Mouse (Mus musculus) neural tube, embryonic 10.5 days (tissue): ENCODE results near the gene Olfr550.
"Not testable (repeated sequence)": the region's sequence is repeated elsewhere in the genome, so short reads cannot be mapped to it uniquely, and the experiment has no call there.

Source experiments
- DNase-seq: peaks from one replicate; pipeline ENCODE4 v3.0.0-alpha.2; 2017; ENCODE audit warnings: low spot score; ENCODE audit errors: extremely low spot score

Olfr550 gene

GRCm38 (mm10) chr7:102571142-102571541 lies at the start of gene Olfr550:
TSS of gene Olfr550 (plus strand) at chr7:102571442.
- no peak for DNase-seq

DNA sequence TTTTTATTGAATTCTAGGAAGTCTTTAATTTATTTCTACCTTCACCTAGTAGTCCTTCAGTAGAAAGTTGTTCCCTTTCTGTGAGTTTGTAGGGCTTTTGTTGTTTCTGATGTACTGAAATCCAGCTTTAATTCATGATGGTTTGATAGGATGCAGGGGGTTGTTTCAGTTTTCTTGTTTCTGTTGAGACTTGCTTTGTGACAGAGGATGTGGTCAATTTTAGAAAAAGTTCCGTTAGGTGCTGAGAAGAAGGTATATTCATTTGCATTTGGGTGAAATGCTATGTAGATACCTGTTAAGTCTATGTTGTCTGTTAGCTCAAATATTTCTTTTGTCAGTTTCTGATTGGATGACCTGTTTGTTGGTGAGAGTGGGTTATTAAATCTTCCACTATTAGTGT lies 42.2 kb upstream of the Olfr550 start:
- DNase-seq = no peak

- no peak for DNase-seq
Measured at GRCm38 (mm10) chr7:102534449-102534848, 36.8 kb upstream of the Olfr550 start, which contains the start of gene Olfr547. TSS of gene Olfr547 (plus strand) at chr7:102534749.

DNA sequence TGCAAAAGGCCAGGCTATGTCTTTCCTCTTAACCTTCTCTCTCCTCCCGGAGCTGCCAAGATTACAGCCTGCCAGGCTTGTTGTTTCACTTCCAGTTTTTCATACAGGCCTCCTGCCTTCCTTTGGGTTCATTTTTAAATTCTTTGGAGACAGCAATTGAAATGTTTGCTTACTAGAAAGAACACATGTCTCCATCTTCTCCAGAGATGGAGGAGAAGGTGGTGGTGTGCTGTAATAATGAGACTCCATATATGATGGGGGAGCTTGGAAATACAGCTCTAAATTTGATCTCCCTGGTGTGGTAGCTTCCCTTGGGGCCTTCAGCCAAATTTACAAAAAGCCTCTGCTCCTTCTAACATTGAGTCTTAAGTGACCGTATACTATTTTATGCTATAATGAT lies 30.6 kb upstream of the Olfr550 start, which contains the start of gene Olfr548-ps1:
TSS of gene Olfr548-ps1 (plus strand) at position 301 of the 400 bp plus-strand sequence.
- no peak for DNase-seq

DNA sequence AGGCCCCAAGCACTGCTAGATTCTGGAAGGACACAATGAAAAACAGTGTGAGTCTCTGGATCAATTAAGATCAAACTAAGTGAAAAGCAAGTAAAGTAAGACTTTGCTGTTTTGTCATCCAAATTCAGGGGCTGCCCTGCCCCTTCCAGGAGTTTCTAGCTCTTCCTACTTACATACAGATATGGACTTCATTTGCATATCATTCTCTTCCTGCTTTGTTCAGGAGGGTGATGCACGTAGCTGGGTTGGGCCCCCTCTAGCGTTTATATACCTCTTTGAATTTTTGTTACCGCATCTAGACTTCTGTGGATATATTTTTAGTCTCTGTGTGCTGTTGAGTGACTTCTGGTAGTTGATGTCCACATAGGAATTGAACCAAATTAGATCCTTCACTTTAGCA lies 30.0 kb upstream of the Olfr550 start:
- no peak for DNase-seq

DNA sequence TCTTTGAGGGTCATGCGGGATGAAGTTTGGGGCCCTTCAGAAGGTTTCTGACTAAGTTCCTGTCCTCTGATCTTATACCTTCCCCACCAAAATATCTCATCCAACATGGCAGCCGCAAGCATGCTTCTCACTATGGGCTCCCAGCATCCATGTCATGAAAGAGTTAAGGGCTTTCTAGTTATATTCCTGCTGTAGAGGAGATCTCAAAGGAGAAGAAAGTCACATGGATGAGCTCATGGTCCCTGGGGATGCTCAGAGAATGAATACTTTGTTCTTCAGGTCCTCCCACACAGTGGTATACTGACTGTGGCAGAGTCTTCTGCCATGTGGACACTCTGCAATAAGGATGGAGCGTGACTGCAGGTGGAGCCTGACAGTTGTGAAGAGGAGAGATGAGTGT lies 21.7 kb upstream of the Olfr550 start, which contains the start of gene Olfr549:
TSS of gene Olfr549 (plus strand) at position 301 of the 400 bp plus-strand sequence.
- no peak for DNase-seq

GRCm38 (mm10) chr7:102553279-102553678 lies 18.0 kb upstream of the Olfr550 start:
- no peak for DNase-seq

GRCm38 (mm10) chr7:102564999-102565997 lies 5.9 kb upstream of the Olfr550 start, which contains the start of gene Trim21:
TSS of gene Trim21 (minus strand) at chr7:102565486.
- DNase-seq = peak; percentile 55

DNA sequence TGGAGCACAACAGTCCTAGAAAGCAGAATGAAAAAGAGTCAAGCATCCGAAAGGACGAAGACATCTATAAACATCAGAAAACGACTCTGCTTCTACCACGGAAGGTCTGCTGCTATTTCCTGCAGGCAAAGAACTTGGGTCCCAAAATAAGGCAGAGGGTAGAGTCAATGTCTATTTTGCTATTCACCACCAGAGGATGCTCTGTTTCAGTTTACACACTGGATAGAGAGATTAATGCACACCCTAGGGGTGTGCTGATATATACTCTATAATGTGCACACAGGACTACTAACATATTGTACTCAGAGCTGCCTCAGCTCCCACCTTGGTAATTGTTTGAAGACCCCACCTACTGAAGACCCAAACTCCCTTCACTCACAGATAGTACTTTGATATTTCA lies 5.0 kb upstream of the Olfr550 start:
- DNase-seq = no peak

- DNase-seq = no peak
Measured at GRCm38 (mm10) chr7:102573174-102573830, 2.1 kb downstream of the Olfr550 start.

DNA sequence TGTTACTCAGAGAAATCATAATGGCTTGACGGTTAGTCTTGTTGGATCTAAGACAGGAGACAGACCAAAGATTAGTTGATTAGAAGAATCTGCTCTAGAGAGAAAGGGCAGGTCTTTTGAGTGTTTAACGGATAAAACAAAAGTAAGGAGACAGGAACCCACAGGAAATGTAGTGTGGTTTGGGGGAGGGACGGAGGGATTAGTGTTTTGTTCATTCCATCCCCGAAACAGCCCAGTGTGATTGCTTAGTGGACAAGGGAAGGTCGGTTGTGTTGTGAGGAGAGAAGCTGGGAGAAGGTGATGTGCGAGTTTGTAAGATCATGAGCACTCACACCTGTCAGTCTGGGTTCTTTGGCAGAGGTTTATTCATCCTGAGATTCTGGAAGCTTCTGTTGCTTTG lies 4.8 kb downstream of the Olfr550 start:
- DNase-seq = no peak

DNA sequence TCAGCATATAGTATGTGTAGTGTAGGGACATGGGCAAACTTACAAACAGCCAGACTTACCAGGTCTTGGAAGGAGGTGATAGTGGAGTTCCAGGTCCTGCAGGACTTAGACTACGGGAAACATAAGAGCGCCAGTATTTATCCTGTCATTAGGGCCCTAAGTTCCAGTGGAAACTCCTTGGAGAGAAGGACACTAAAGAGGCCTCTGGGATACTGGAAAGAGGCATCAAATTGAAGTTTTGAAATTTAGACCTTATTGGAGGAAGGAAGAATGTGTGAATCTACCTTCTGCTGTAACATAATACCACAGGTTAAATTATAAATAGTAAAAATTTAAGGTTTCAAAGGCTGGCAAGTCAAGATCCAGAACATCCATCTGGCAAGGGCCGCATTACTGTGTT lies 20.5 kb downstream of the Olfr550 start, which contains the start of gene Olfr551:
TSS of gene Olfr551 (minus strand) at position 101 of the 400 bp plus-strand sequence.
- no peak for DNase-seq

GRCm38 (mm10) chr7:102597378-102598031 lies 26.3 kb downstream of the Olfr550 start, which contains the start of gene Olfr552:
TSS of gene Olfr552 (plus strand) at chr7:102597770.
- DNase-seq = no peak

- no peak for DNase-seq
Measured at GRCm38 (mm10) chr7:102618118-102618517, 46.9 kb downstream of the Olfr550 start, which contains the start of gene Olfr553. TSS of gene Olfr553 (minus strand) at chr7:102618218.

GRCm38 (mm10) chr7:102619608-102620007 lies 48.4 kb downstream of the Olfr550 start:
- DNase-seq = no peak

- DNase-seq = not testable (repeated sequence)
Measured at GRCm38 (mm10) chr7:102620368-102620767, 49.1 kb downstream of the Olfr550 start.
